Mouse (Mus musculus): ENCODE measurements around the gene Metap1. TPM values are rescaled to one million over a fixed set of nuclear protein-coding genes. Genes with fewer than 3 reads are reported as not detected.
A peak's percentile ranks its signal among the peaks of the same experiment; 100 is the strongest.

Metap1 gene
- 17.3 and 17.4 TPM in 2 replicates for polyA plus RNA-seq (2015; fragmentation: Nextera tagmentation; extraction: Ambion mirVana)

- Histone ChIP-seq H3K4me1 (ENCODE audit: insufficient read depth) (peaks cover 8% of the 10 kb centered on the region; the same call in 1 of the 2 replicates), H3K9ac (replicated peaks) (peak within 1 kb of the TSS; percentile 91), H3K4me3 (ENCODE audit: low read depth, low read length) (peak within 1 kb of the TSS; percentile 94), H3K36me3 (replicated peaks; ENCODE audit: insufficient read depth, low read length) (0 out of 2 replicates have a peak, but pooled peaks cover 2% of the 10 kb centered on the region), H3K9me3 (ENCODE audit: low read length) (no peaks in the 10 kb centered on the region), H3K4me2 (ENCODE audit: low read depth, low read length) (peak within 1 kb of the TSS; percentile 80), H3K27me3 (ENCODE audit: insufficient read depth, low read length) (no peaks in the 10 kb centered on the region), H3K27ac (ENCODE audit: low read depth) (peak within 1 kb of the TSS; percentile 83)
- DNase-seq, result peak; percentile 99
- under 1% methylated on average over 31 of the region's 65 CpGs for WGBS (ENCODE audit: insufficient replicate concordance)
- TF ChIP-seq CTCF (IDR thresholded peaks at IDR 0.05; ENCODE audit: low read depth), result no peak; the same call in none of the 2 replicates
- no peak for TF ChIP-seq EP300 (IDR thresholded peaks at IDR 0.05; ENCODE audit: low read depth)
- ATAC-seq, result peak; percentile 99
These were observed at the start of gene Metap1 for GRCm38 (mm10) chr3:138489327-138490033. TSS of gene Metap1 (minus strand) at chr3:138489515.

DNA sequence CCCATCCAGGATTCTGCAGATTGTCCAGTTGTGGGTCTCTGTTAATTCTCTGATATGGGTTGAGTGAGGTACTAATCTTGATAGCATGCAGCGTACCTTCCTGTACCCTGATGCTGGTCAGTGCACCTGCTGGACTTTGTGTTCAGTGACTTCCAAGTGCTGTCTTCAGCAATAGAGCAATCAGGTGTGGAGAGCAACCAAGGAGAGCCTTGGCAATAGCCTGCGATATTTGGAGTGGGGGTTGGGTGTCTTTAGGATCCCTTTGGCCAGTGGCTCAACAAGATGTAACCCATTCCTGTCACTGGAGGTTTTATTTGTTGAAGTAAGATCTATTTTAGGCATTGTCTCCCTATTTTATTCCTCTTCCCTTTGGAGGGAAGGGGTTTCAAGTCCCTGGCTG is 46.7 kb upstream of the Metap1 start:
- no peak overlapping the region for H3K4me3 ChIP-seq (ENCODE audit: low read depth, low read length)
- no peaks in the 10 kb centered on the region for H3K9me3 ChIP-seq (ENCODE audit: low read length)
- 91% methylated on average over 2 of the region's 2 CpGs for WGBS (ENCODE audit: insufficient replicate concordance)
- ATAC-seq (no peak), DNase-seq (no peak)
- H3K36me3 ChIP-seq (replicated peaks; ENCODE audit: insufficient read depth, low read length), result 0 out of 2 replicates have a peak, but pooled peaks cover 2% of the 10 kb centered on the region
- no peak for TF ChIP-seq CTCF (IDR thresholded peaks at IDR 0.05; ENCODE audit: low read depth)
- TF ChIP-seq EP300 (IDR thresholded peaks at IDR 0.05; ENCODE audit: low read depth), result no peak
- no peak overlapping the region for H3K9ac ChIP-seq (replicated peaks)
- H3K4me1 ChIP-seq (ENCODE audit: insufficient read depth), result peaks cover 25% of the 10 kb centered on the region
- no peaks in the 10 kb centered on the region for H3K27me3 ChIP-seq (ENCODE audit: insufficient read depth, low read length)
- no peak overlapping the region for H3K4me2 ChIP-seq (ENCODE audit: low read depth, low read length)
- no peak overlapping the region for H3K27ac ChIP-seq (ENCODE audit: low read depth)

DNA sequence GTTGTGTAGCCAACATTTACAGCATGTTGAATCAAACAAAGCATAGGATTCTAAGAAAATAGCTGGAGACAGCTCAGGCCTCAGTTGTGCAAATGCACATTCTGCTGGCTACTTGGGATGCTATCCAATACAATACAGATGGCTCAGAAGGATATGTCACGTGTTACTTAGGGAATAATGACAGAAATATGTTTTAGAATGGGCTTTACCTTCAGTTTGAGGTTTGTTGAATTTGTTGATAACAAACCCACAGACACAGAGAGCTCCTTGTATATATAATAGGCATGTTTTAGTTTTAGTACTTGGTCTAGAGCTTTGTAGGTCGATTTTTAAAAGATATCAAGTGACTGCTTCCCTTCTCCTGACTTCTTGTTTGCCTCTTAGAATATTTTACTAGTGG is 43.4 kb upstream of the Metap1 start:
- H3K4me1 ChIP-seq (ENCODE audit: insufficient read depth), result peaks cover 44% of the 10 kb centered on the region
- no peak for ATAC-seq
- 0 out of 2 replicates have a peak overlapping the region, but pooled peaks have one; percentile 12 for H3K27ac ChIP-seq (ENCODE audit: low read depth)
- H3K9me3 ChIP-seq (ENCODE audit: low read length), result no peaks in the 10 kb centered on the region
- no peak overlapping the region for H3K4me2 ChIP-seq (ENCODE audit: low read depth, low read length)
- WGBS (ENCODE audit: insufficient replicate concordance), result 37% methylated on average over 2 of the region's 2 CpGs
- H3K9ac ChIP-seq (replicated peaks), result no peak overlapping the region
- H3K36me3 ChIP-seq (replicated peaks; ENCODE audit: insufficient read depth, low read length), result 0 out of 2 replicates have a peak, but pooled peaks cover 2% of the 10 kb centered on the region
- TF ChIP-seq EP300 (IDR thresholded peaks at IDR 0.05; ENCODE audit: low read depth), result no peak
- TF ChIP-seq CTCF (IDR thresholded peaks at IDR 0.05; ENCODE audit: low read depth), result no peak
- no peaks in the 10 kb centered on the region for H3K27me3 ChIP-seq (ENCODE audit: insufficient read depth, low read length)
- no peak overlapping the region for H3K4me3 ChIP-seq (ENCODE audit: low read depth, low read length)
- no peak for DNase-seq

- Histone ChIP-seq H3K4me1 (ENCODE audit: insufficient read depth) (peaks cover 42% of the 10 kb centered on the region), H3K4me3 (ENCODE audit: low read depth, low read length) (no peak overlapping the region), H3K4me2 (ENCODE audit: low read depth, low read length) (peak overlapping the region; percentile 44), H3K27ac (ENCODE audit: low read depth) (peak overlapping the region; percentile 51), H3K36me3 (replicated peaks; ENCODE audit: insufficient read depth, low read length) (0 out of 2 replicates have a peak, but pooled peaks cover 2% of the 10 kb centered on the region), H3K9me3 (ENCODE audit: low read length) (no peaks in the 10 kb centered on the region), H3K9ac (replicated peaks) (no peak overlapping the region), H3K27me3 (ENCODE audit: insufficient read depth, low read length) (no peaks in the 10 kb centered on the region)
- TF ChIP-seq CTCF (IDR thresholded peaks at IDR 0.05; ENCODE audit: low read depth) (no peak), EP300 (IDR thresholded peaks at IDR 0.05; ENCODE audit: low read depth) (no peak)
- DNase-seq (no peak), ATAC-seq (no peak)
- WGBS (ENCODE audit: insufficient replicate concordance), result 32% methylated on average over 12 of the region's 12 CpGs
These were observed 42.3 kb upstream of the Metap1 start for GRCm38 (mm10) chr3:138531479-138532181.

GRCm38 (mm10) chr3:138530578-138531478 is 41.5 kb upstream of the Metap1 start:
- no peak for TF ChIP-seq EP300 (IDR thresholded peaks at IDR 0.05; ENCODE audit: low read depth)
- no peak for TF ChIP-seq CTCF (IDR thresholded peaks at IDR 0.05; ENCODE audit: low read depth)
- ATAC-seq (no peak), DNase-seq (no peak)
- Histone ChIP-seq H3K9me3 (ENCODE audit: low read length) (no peaks in the 10 kb centered on the region), H3K27me3 (ENCODE audit: insufficient read depth, low read length) (no peaks in the 10 kb centered on the region), H3K9ac (replicated peaks) (peak overlapping the region; percentile 7; the same call in 1 of the 2 replicates), H3K4me1 (ENCODE audit: insufficient read depth) (peaks cover 46% of the 10 kb centered on the region), H3K4me2 (ENCODE audit: low read depth, low read length) (peak overlapping the region; percentile 44; the same call in 1 of the 2 replicates), H3K4me3 (ENCODE audit: low read depth, low read length) (no peak overlapping the region), H3K36me3 (replicated peaks; ENCODE audit: insufficient read depth, low read length) (no peaks in the 10 kb centered on the region), H3K27ac (ENCODE audit: low read depth) (peak overlapping the region; percentile 51)
- WGBS (ENCODE audit: insufficient replicate concordance), result 46% methylated on average over 8 of the region's 8 CpGs

Measured in liver, postnatal 0 days (tissue).